Mouse (Mus musculus) v-Abl transformed pro-B cells (cell line): ENCODE measurements around the gene Fen1.

ENCODE experiments used
- in situ Hi-C, 2 experiments: fragments of 400-800 bp; cut with MboI; formaldehyde crosslinking; loops; one replicate each; pipeline ENCODE4 v1.15.1; 2025; ENCODE audit not compliant: unreplicated experiment in 2 of 2

The Fen1 gene

GRCm38 (mm10) chr19:10203848-10204615 lies at the start of gene Fen1, which contains the start of gene Tmem258:
Fen1 (minus strand) TSS chr19:10204169.
Tmem258 (plus strand) TSS chr19:10204014.
- in situ Hi-C loops = loop anchor here (5.0 to 25.0 kb wide), 4 partner anchors 202 to 1492 kb away; partner anchors contain the start of genes Best1 (in 1 of the 2), Incenp (in 1 of the 2), Rab3il1 (in 1 of the 2) and Slc3a2 (in 1 of the 2)

GRCm38 (mm10) chr19:10248128-10248527 lies 44.2 kb upstream of the Fen1 start:
- in situ Hi-C loops = no loop called here

GRCm38 (mm10) chr19:10247165-10247564 lies 43.2 kb upstream of the Fen1 start:
- in situ Hi-C loops = no loop called here

- in situ Hi-C loops = no loop called here
Measured at GRCm38 (mm10) chr19:10244183-10244582, 40.2 kb upstream of the Fen1 start.

- in situ Hi-C loops = no loop called here
Measured at GRCm38 (mm10) chr19:10242916-10243315, 38.9 kb upstream of the Fen1 start.

GRCm38 (mm10) chr19:10240654-10241305 lies 36.8 kb upstream of the Fen1 start, which contains the start of gene Myrf:
Myrf (minus strand) TSS chr19:10240748.
- in situ Hi-C loops = no loop called here

GRCm38 (mm10) chr19:10239975-10240653 lies 36.1 kb upstream of the Fen1 start:
- in situ Hi-C loops = no loop called here

- in situ Hi-C loops = no loop called here
Measured at GRCm38 (mm10) chr19:10239419-10239818, 35.5 kb upstream of the Fen1 start.

GRCm38 (mm10) chr19:10238477-10238876 lies 34.5 kb upstream of the Fen1 start:
- in situ Hi-C loops = no loop called here

- in situ Hi-C loops = no loop called here
Measured at GRCm38 (mm10) chr19:10235784-10236565, 32.0 kb upstream of the Fen1 start.

GRCm38 (mm10) chr19:10232327-10233017 lies 28.5 kb upstream of the Fen1 start:
- in situ Hi-C loops = no loop called here

GRCm38 (mm10) chr19:10231871-10232270 lies 27.9 kb upstream of the Fen1 start:
- in situ Hi-C loops = no loop called here

- in situ Hi-C loops = no loop called here
Measured at GRCm38 (mm10) chr19:10231016-10231415, 27.0 kb upstream of the Fen1 start.

- in situ Hi-C loops = no loop called here
Measured at GRCm38 (mm10) chr19:10225767-10226166, 21.8 kb upstream of the Fen1 start.

GRCm38 (mm10) chr19:10224637-10225453 lies 20.9 kb upstream of the Fen1 start:
- in situ Hi-C loops = loop anchor here in 1 of 2 experiments (25.0 kb wide), 1 partner anchor 1513 kb away; the partner anchor contains the start of gene Slc3a2

- in situ Hi-C loops = loop anchor here in 1 of 2 experiments (25.0 kb wide), 1 partner anchor 1511 kb away; the partner anchor contains the start of gene Slc3a2
Measured at GRCm38 (mm10) chr19:10223561-10223960, 19.6 kb upstream of the Fen1 start.

- in situ Hi-C loops = loop anchor here in 1 of 2 experiments (25.0 kb wide), 1 partner anchor 1510 kb away; the partner anchor contains the start of gene Slc3a2
Measured at GRCm38 (mm10) chr19:10222656-10223055, 18.7 kb upstream of the Fen1 start.

- in situ Hi-C loops = loop anchor here in 1 of 2 experiments (25.0 kb wide), 1 partner anchor 1509 kb away; the partner anchor contains the start of gene Slc3a2
Measured at GRCm38 (mm10) chr19:10221585-10221984, 17.6 kb upstream of the Fen1 start.
